Mouse (Mus musculus): Measurements from ENCODE around the gene Rtkn.

Rtkn gene

DNA sequence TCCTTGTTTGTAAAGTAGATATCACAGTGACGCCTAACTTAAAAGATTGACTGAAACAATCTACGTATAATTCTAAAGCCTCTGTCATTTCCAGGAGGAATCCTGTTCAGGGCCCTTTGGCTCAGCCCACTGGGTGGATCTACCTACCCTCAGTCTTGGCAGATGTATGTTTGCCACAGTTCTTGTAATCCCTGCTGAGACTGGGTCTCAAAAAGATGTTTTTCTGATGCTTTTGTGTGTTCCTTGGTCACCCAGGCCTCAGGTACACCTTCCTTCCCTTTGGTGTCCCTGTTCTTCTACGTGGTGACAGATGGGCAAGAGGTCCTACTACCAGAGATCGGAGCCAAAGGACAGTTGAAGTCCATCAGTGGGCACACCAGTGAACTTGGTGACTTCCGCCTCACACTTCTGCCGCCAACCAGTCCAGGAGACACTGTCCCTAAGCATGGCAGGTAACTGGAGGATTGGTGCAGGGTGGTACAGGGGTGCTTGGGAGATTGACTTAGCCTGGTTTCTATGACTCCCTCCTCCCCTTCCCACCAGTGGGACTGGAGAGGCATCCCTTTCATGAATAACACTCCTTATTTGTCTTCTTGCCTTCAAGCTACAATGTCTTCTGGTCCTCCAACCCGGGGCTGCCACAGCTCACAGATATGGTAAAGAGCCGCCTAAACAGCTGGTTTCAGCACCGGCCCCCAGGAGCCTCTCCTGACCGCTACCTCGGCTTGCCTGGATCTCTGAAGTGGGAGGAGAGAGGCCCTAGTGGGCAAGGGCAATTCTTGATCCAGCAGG is 18.7 kb upstream of the Rtkn start:
- no peak for DNase-seq (ENCODE audit: low spot score)

DNA sequence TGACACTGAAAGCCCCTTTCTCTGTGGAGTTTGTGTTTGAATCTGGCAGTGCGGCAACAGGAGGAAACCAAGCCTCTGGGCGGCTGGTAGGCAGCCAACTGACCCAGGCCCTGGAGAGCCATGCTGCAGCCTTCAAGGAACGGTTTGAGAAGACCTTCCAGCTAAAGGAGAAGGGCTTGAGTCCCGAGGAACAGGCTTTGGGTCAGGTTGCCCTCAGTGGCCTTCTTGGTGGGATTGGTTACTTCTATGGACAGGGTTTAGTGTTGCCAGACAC is 18.2 kb upstream of the Rtkn start:
- DNase-seq (ENCODE audit: low spot score) = no peak

DNA sequence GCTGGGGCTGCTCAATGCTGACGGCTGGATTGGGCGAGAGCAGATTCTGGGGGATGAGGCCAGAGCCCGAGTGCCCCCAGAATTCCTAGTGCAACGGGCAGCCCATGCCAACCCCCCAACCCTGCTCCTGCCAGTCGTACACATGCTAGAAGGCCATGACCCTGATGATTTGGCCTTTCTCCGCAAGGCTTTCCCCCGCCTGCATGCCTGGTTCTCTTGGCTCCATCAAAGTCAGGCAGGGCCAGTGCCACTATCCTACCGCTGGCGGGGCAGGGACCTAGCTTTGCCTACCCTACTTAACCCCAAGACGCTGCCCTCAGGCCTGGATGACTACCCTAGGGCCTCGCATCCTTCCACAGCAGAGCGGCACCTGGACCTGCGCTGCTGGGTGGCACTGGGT is 17.6 kb upstream of the Rtkn start:
- DNase-seq (ENCODE audit: low spot score) = no peak

DNA sequence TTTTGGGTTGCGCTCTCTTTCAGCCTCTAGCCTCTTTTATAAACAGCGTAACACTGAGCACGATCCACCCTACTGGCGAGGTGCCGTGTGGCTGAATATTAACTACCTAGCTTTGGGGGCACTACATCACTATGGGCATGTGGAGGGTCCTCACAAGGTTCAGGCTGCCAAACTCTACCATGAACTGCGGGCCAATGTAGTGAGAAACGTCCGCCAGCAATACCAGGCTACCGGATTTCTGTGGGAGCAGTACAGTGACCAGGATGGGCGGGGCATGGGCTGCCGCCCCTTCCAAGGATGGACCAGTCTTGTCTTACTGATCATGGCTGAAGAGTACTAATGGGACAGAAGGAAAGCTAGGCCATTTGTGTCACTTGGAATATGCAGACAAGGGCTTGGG is 16.9 kb upstream of the Rtkn start:
- DNase-seq (ENCODE audit: low spot score) = no peak

DNA sequence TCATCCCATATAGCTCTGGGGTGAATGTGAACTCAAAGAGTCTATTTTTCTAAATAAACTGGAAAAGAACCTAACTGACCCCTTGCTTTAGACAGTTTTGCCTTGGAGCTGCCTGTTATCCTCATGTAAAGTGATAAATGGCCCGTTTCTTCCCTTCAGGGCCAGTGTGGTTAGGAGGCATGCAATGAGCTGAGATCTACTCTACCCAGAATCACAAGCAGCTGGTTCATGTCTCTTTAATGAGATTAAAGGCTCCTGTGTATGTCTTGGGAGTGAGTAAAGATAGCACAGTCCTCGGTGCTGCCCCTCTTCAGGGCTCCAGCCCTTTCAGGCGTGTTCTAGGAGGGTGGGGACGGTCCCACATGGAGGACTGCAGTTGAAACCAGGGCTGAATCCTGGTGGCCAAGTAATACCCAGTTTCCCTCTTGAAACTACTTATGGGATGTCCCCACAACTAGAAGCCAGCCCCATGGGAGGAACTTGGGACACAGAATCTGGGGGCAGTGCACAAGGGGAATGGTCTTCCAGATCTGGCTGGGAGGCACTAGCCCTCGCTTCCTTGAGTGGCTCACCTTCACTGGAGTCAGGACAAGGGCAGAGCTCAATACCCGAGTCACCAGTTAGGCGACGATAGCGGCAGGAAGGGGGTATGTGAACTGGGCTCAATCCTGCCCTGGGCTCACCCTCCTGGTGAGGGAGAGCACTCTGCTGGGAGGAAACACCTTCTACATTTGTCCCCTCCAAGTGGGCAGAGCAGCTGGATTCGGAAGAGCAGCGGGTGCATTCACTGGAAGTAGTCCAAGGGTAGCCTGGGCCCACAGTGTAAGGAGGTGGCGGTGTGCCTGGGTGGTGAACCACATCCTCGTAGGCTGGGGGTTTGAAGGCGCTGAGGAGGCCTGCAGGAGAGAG is 16.2 kb upstream of the Rtkn start:
- DNase-seq (ENCODE audit: low spot score) = no peak

DNA sequence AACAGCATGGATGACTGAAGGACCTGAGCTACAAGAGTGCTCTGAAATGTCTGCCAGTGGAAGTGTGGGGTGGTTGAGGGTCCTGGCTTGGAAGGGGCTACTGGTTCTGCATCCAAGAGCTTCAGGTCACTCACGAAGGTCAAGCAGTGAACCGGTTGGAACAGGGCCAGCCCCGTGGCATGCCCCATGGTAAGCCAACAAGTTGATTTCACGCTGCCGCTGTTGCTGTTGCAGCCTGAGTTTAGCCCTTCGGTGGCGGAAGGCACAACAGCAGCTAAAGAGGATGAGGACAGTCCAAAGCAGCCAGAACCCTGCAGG is 15.6 kb upstream of the Rtkn start:
- no peak for DNase-seq (ENCODE audit: low spot score)

DNA sequence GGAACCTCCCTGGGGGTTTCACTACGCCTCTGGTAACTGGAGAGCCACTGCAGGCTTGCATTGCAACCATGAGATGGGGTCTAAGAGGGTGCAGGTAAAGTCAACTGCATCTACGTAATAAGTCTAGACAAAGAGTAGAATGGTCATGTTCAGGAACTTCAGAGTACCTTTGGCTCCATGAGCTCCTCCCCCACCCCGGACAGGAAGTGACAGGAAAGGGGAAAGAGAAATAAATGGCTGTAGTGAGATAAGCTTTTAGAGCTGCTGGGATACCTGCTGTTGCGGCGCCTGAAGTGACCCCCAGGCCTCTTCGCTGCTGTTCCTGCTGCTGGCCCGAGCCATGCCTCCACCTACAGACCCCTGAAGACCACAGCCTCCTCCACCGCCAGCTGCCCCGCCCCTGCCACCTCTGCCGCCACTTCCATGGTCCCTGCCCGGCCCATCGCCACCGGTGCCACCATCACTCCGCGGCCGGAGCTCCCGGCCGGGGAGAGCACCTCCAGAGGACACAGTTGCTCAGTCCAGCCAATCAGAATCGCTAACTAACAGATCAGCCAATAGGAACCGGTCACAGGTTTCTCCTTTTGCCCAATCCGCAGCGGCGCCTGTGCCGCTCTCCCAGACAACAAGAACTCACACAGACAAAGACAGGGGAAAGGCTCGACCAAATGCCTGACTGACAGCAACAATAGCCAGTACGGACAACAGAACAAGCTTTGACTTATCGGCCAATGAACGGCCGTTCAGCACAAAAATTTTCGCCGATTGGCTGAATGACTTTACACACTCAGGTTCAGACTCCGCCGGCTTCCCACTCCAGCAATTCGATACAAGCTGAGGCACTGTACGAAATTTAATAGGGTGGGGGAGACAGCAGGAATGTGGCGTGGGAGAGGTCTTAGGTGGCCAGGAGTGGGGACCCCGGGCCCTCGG is 14.1 kb upstream of the Rtkn start, which contains the start of gene Wbp1:
TSS of gene Wbp1 (minus strand) at position 630 of the 933 bp plus-strand sequence.
- DNase-seq (ENCODE audit: low spot score) = peak; percentile 80

DNA sequence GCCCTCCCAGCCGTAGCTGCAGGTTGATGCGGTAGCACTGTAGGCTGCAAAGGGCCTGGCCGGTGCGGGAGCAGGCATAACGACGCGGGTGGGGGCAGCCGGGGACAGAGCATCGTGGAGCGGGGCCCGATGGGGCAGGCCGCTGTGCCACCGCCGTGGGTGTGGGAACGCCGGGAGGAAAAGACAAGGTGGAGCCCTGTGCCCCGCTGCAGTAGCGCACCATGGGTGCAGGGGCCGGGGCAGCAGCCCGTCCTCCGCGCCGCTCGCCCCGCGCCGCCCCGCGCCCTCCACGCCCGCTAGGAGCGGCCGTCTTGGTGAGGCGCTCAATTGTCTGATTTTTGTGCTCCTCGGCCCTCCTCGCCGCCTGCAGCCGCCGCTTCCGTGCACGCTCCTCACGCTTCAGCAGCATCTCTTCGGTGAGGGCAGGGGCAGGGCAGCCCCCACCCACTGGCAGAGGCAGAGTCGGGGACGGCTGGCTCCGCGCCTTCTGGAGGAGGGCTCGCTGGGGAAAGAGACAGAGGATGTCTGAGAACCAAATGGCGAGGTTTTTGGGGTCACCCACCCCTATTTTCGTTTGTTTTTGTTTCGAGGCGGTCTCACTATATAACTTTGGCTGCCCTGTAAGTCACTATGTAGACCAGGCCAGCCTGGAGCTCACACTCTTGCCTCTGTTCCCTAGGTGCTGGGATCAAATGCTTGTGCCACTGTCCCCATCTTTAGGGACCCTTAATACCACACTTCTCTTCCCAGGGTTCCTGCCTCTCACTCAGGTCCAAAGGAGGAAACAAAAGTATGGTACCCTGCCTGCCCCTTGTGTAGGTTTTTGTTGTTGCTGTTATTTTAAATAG is 13.2 kb upstream of the Rtkn start:
- DNase-seq (ENCODE audit: low spot score) = no peak

DNA sequence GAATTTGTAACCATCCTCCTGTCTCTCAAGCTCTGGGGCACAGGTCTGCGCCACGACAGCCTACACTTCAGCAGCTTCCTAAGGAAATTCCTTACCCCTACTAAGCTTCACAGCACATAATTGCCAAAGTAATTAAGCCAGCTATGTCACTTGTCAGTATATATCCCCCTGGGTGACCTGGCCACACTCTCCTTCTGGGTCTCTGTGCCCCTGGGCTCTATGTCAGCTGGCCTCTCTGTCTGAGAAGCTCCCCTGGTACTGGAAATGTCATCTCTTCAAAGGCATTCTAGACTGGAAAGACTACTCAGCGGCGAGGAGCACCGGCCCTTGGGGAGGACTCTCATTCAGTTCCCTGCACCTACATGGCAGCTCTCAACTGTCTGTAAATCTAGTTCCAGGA is 12.3 kb upstream of the Rtkn start:
- no peak for DNase-seq (ENCODE audit: low spot score)

DNA sequence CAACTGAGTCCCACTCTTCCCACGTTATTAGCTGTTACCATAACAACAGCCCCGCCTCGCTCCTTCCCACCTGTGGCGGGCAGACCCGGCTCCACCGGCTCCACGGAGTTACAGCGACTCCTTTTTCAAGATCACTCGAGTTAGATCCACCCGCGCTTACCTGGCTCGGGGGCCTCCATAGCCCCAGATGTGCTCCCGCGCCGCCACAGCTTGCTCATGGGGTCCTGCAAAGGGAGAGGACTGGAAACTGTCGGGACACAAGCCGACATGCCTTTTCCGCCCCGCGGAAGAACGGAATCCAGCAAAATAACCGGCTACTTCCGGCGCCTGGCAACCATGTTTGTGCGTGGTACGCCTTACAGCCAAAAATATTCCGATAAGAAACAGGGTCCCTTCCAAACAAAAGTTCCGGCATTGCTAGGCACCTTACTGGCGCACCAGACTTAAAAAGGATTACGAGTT is 10.4 kb upstream of the Rtkn start:
- peak; percentile 86 for DNase-seq (ENCODE audit: low spot score)

DNA sequence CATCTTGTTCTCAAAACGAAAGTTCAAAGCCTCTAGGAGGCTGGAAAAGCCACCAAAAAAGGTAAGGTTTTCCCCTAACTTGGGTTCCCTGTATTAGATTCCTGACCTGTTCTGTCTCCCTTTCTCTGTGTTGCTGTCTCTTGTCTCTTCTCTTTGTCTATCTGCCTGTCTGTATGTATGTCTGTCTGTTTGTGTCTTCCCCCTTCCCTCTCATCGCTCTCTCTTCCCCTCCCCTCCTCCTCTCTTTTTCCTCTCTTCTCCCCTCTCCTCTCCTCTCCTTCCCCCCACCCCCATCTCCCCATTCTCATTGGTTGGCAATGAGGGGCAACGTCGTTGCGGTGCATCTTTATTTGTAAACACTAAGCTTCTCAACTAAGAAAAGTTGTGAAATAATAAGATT is 9.9 kb upstream of the Rtkn start, which contains the start of gene Ino80b:
TSS of gene Ino80b (minus strand) at position 101 of the 400 bp plus-strand sequence.
- DNase-seq (ENCODE audit: low spot score) = no peak

DNA sequence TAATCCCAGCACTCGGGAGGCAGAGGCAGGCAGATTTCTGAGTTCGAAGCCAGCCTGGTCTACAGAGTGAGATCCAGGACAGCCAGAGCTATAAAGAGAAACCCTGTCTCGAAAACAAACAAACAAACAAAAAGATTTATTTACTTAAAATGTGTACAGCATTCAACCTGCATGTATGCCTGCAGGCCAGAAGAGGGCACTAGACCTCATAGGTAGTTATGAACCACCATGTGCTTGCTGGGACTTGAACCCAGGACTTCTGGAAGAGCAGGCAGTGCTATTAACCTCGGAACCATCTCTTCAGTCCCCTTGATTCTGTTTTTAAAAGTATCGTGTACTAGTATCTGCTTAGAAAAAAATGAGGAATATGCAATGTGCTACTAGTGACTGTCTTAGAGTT is 7.8 kb upstream of the Rtkn start:
- no peak for DNase-seq (ENCODE audit: low spot score)

DNA sequence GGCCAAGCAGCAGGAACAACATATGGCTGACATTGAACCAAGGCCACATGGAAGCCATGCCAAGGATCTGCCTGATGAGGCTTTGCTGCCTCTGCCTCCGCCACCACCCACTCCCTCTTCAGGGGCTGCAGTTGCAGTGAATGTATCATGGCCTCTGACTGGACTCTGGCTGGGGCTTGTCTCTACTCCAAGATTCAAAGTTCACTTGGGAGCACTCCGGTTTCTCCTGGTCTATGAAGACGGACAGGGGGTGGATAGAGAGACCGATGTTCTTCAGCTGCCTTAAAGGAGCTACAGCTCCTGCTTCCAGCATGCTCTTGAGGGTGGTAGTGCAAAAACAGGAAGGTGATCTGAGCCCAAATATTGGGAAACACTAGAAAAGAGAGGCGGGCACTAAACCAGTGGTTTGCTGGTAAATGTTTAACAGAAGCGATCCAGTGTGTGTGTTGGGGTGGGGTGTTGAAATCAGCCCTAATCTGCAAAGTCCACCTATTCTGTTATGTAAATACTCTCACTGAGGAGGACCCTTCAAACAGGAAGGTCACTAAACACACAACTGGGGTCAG is 3.7 kb upstream of the Rtkn start:
- no peak for DNase-seq (ENCODE audit: low spot score)

DNA sequence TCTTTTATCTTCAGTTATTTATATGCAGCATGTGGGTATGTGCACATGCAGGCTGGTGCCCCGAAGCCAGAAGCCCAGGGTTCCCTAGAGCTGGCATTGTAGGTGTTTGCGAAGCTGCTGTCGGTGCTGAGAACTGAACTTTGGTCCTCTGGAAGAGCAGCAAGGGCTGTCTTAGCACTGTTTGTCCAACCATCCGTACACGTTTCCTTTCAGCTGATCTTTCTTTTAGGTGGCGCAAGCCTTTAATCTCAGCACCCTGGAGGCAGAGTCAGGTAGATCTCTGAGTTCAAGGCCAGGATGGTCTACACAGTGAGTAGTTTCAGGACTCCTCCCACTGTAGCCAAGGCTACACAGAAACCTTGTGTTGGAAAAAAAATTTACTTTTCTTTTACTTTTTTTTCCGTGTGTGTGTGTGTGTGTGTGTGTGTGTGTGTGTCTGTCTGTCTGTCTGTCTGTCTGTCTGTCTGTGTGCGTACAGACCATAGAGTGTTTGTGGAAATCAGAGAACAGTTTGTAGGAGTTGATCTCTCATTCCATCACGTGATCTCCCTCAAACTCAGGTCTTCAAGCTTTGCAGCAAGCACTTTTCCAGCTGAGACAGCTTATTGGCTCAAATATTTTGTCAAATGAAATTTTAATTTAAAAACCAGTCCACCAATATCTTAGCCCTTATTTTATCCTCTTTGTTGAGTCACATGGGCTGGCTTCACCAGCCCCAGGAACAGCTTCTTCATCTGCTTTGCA is 2.9 kb upstream of the Rtkn start:
- no peak for DNase-seq (ENCODE audit: low spot score)

DNA sequence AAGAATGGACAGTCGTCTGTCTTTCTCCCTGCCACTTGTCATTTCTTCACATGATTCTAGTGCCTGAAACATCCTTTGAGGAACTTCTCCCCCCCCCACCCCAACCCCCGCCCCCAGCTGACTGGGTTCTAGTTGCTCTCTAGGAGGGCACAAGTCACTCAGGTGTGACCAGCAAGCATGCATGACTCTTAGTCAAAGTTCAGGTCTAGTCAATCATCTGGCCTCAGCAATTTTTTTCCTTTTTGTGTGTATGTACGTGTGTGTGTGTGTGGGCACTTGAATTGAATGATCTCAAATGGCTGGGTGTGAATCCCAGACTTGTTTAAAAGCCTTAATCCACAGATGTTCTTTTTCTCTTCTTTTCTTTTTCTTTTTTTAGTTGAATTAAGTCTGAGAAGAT is 1.0 kb upstream of the Rtkn start:
- no peak for DNase-seq (ENCODE audit: low spot score)

DNA sequence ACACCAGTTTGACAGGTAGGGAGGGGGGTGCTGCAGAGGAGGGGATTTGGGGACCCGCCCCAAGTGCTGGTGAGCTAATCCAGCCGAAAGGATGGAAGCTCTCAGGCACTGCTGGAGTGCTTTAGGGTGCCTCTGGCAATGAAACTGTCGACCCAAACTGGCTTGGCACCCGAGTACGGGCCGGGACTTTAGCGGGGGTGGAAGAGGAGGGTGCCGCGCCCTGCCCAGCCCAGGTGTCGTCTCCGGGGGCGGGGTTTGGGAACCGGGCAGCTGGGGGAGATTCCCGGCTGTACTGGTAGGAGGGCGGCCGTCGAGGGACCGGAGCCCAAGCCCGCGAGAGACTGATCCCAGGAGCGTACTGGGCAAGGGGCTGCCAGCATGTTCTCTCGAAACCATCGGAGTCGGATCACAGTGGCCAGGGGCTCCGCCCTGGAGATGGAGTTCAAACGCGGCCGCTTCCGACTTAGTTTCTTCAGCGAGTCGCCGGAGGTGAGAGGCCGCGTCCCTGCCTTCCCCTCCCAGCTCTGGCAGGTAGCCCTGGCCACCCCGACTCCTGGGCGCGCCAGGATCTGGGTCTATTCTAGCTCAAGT is 403 bp downstream of the Rtkn start:
- peak; percentile 41 for DNase-seq (ENCODE audit: low spot score)

DNA sequence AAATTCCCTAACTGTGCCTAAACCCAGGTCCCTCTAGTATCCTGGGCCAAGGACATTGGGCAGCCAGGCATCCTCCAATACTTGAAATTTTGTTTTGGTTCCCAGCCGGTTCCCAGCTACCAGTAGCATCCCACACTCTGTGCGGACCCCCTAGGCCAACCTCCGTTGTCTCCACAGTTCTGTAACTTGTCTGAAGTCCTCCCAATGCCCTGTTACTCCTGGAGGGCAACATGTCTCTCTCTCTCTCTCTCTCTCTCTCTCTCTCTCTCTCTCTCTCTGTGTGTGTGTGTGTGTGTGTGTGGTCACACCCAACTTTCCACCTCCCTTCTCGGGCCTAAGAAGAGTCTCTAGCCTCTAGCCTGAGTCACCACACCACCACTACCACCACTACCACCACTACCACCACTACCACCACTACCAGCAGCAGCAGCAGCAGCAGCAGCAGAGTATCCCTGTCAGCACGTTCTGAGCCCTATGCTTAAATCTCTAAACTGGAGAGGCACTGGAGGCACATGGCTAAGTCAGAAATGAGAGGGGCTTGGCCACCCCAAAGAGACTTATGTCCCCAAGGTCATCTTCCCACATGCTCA is 1.1 kb downstream of the Rtkn start:
- no peak for DNase-seq (ENCODE audit: low spot score)

DNA sequence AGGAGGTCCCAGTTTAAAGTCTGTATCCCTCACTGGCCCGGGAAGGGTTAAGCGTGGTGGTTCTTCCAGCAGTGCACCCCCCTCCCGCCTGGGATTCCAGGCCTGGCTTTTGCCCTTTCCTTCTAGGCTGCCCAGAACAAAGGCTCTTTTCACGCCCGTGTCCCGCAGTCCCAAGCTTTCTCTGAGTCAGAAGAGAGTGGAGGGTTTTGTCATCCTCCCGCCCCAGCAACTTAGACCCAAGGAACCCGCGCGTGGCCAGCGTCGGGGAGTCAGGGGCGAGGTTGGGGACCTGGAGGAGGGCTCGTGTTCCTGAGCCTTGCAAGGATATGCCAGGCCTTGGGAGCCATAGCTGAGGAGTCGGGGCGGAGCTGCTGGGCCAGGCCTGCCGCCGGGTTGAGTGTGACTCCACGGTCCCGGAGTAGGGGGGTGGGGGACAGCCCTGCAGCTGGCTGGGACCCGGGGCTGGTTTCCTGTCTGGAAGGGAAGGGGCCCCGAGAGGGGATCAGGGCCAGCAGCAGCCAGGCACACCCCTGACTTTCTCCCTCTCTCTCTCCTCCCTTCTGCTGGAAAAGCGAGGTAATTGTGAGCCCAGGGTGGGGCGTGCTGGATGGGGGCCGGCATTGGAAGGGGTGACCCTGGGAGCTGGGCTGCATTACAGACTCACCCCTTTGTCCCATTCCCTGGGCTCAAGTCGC is 1.8 kb downstream of the Rtkn start:
- peak; percentile 54 for DNase-seq (ENCODE audit: low spot score)

DNA sequence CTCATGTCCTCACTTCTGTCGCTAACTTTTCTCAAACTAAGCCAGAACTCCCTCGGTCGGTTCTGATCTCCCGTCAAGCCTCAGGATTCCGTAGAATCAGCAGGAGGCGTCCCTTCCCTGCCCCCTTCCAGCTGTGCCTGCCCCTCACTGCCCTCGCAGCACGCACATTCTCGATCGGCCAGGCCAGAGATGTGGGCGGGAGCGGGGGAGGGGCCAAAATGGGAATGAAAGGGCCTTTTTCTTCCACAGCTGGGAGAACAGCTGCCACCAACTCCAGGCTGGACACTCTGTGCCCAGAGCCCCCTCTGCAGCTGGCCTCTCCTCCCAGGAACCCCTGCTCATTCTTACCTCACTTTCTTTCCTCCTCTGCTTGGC is 2.3 kb downstream of the Rtkn start:
- DNase-seq (ENCODE audit: low spot score) = peak; percentile 73
